Mouse (Mus musculus) neural tube, embryonic 14.5 days (tissue): ENCODE results near the gene Tgfb1i1. TPM values are rescaled to one million over a fixed set of nuclear protein-coding genes. Genes with fewer than 3 reads are reported as not detected.

Source experiments
- ATAC-seq: fragments of 200-750 bp; cut with Nextera tagmentation; 2 replicates; pipeline ENCODE4 v1.8.0; 2017; ENCODE audit warnings: low read depth, mild to moderate bottlenecking, moderate TSS enrichment, moderate library complexity
- H3K27ac ChIP-seq: fragments of 300-500 bp; sonication (generic); 2 replicates; pipeline ENCODE4 v1.5.1; 2014; ENCODE audit warnings: low read depth, mild to moderate bottlenecking, control low read depth, low read length, moderate library complexity, mixed read lengths
- H3K27me3 ChIP-seq: fragments of 300-500 bp; sonication (generic); 2 replicates; pipeline ENCODE4 v1.6.1; 2014; ENCODE audit warnings: low read length; ENCODE audit not compliant: control insufficient read depth, insufficient read depth
- H3K36me3 ChIP-seq: fragments of 300-500 bp; sonication (generic); 2 replicates; pipeline ENCODE4 v1.6.1; 2014; ENCODE audit warnings: low read length, mixed read lengths; ENCODE audit not compliant: control insufficient read depth, insufficient read depth
- H3K4me1 ChIP-seq: fragments of 300-500 bp; sonication (generic); 2 replicates; pipeline ENCODE4 v1.6.1; 2014; ENCODE audit warnings: low read length; ENCODE audit not compliant: control insufficient read depth, insufficient read depth
- H3K4me2 ChIP-seq: fragments of 300-500 bp; sonication (generic); 2 replicates; pipeline ENCODE4 v1.6.1; 2014; ENCODE audit warnings: mild to moderate bottlenecking, low read depth, low read length, control low read depth
- H3K4me3 ChIP-seq: fragments of 300-500 bp; sonication (generic); 2 replicates; pipeline ENCODE4 v1.5.1; 2014; ENCODE audit warnings: low read depth, low read length, control low read depth, mixed read lengths
- H3K9ac ChIP-seq: fragments of 300-500 bp; sonication (generic); replicated peaks from 2 replicates; pipeline ENCODE4 v1.6.1; 2014; ENCODE audit warnings: low read depth, mild to moderate bottlenecking, control low read depth, low read length, mixed read lengths
- H3K9me3 ChIP-seq: fragments of 300-500 bp; sonication (generic); 2 replicates; pipeline ENCODE4 v1.6.1; 2016; ENCODE audit warnings: low read length; ENCODE audit not compliant: control insufficient read depth
- WGBS: fragments of 180-500 bp; shearing (Covaris S2); extraction: QIAGEN DNeasy Blood & Tissue Kit; methylation state at CpG from one replicate; pipeline ENCODE4 v1.1.7; 2014; 5-methylcytosine and 5-hydroxymethylcytosine counted together
- polyA plus RNA-seq: library from polyadenylated mRNA; unstranded; fragments of >200 nt; fragmentation: Nextera tagmentation; extraction: Ambion mirVana; gene quantifications from 2 replicates; pipeline ENCODE4 v1.2.1, GENCODE M21; 2014

Tgfb1i1 gene
- polyA plus RNA-seq, 1 experiment from 2014 or later, result 15.2 TPM

GRCm38 (mm10) chr7:128220936-128221335 lies 25.7 kb upstream of the Tgfb1i1 start:
- no peaks in the 10 kb centered on the region for H3K36me3 ChIP-seq
- no peak for ATAC-seq
- no peak overlapping the region for H3K27ac ChIP-seq
- WGBS, result 90% methylated on average over 3 of the region's 3 CpGs
- H3K4me1 ChIP-seq, result no peaks in the 10 kb centered on the region
- no peak overlapping the region for H3K4me3 ChIP-seq
- H3K9ac ChIP-seq, result no peak overlapping the region
- H3K4me2 ChIP-seq, result no peak overlapping the region
- H3K27me3 ChIP-seq, result no peaks in the 10 kb centered on the region
- H3K9me3 ChIP-seq, result no peaks in the 10 kb centered on the region

GRCm38 (mm10) chr7:128231741-128232140 lies 14.9 kb upstream of the Tgfb1i1 start:
- no peaks in the 10 kb centered on the region for H3K9me3 ChIP-seq
- no peaks in the 10 kb centered on the region for H3K27me3 ChIP-seq
- no peak overlapping the region for H3K4me3 ChIP-seq
- H3K9ac ChIP-seq, result no peak overlapping the region
- no peak for ATAC-seq
- H3K4me2 ChIP-seq, result no peak overlapping the region
- H3K4me1 ChIP-seq, result peaks cover 2% of the 10 kb centered on the region; the same call in 1 of the 2 replicates
- WGBS, result 50% methylated on average over 8 of the region's 8 CpGs
- no peaks in the 10 kb centered on the region for H3K36me3 ChIP-seq
- H3K27ac ChIP-seq, result no peak overlapping the region

DNA sequence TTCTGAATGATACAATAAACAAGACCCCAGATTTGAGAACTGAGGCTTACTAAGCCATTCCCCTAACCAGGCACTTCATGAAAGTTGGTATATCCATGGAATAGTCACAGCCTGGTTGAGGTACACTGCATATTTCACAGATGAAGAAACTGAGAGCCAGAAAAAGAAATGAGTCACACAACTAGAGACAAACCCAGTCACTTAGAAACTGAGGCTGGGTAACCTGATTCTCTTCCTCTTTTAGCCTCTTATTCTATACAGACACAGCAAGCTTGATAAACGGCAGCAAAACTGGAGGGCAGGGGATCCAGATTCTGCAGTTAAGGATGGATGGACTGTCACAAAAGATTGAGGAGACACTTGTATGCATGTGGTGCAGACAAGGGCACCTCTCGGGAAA lies 11.8 kb upstream of the Tgfb1i1 start:
- Histone ChIP-seq H3K4me1 (peaks cover 9% of the 10 kb centered on the region; the same call in 1 of the 2 replicates), H3K36me3 (no peaks in the 10 kb centered on the region), H3K27ac (no peak overlapping the region), H3K9ac (no peak overlapping the region), H3K4me2 (no peak overlapping the region), H3K4me3 (no peak overlapping the region), H3K27me3 (no peaks in the 10 kb centered on the region), H3K9me3 (no peaks in the 10 kb centered on the region)
- WGBS, result 83% methylated on average over 2 of the region's 2 CpGs
- ATAC-seq, result no peak

DNA sequence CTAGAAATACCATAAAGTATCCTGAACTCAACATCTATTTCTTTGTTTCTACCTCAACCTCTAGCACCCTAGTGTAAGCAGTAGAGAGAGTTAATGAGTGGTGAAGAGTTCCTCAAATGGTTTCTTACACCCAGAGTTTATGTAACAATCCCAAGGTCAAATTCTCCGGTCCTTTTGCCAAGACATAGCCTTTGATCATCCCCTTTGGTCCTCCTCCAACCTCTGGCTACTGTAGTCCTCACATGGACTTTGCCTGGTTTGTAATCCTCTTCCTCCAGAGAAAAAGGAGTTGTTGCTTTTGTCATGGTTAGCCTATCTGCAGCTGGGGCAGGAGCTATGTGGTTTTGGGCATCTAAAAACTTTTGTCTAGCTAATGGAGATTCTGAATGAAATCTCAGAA lies 11.1 kb upstream of the Tgfb1i1 start:
- no peak overlapping the region for H3K27ac ChIP-seq
- H3K4me3 ChIP-seq, result no peak overlapping the region
- no peak overlapping the region for H3K9ac ChIP-seq
- peaks cover 9% of the 10 kb centered on the region; the same call in 1 of the 2 replicates for H3K4me1 ChIP-seq
- ATAC-seq, result no peak
- H3K9me3 ChIP-seq, result no peaks in the 10 kb centered on the region
- H3K4me2 ChIP-seq, result no peak overlapping the region
- no peaks in the 10 kb centered on the region for H3K27me3 ChIP-seq
- WGBS, result 96% methylated on average over 1 of the region's 1 CpGs
- H3K36me3 ChIP-seq, result peaks cover 4% of the 10 kb centered on the region; the same call in 1 of the 2 replicates

DNA sequence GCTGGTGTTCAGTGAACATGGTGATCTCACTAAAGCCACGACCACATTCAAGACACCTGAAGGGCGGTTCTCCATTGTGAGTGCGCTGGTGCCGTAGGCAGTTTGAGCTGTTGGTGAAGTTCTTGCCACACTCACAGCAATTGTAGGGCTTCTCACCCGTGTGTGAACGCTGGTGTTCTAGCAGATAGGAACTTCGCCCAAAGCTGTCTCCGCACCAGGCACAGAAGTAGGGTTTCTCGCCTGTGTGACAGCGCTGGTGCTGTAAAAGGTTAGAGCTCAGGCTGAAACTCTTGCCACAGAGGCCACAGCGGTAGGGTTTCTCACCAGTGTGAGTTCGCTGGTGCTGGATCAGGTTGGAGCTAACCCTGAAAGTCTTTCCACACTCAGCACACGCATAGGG lies 10.2 kb upstream of the Tgfb1i1 start:
- 96% methylated on average over 13 of the region's 13 CpGs for WGBS
- no peak for ATAC-seq
- H3K9me3 ChIP-seq, result no peaks in the 10 kb centered on the region
- H3K27me3 ChIP-seq, result no peaks in the 10 kb centered on the region
- H3K4me2 ChIP-seq, result no peak overlapping the region; the same call in 1 of the 2 replicates
- H3K4me3 ChIP-seq, result peak overlapping the region; percentile 63; the same call in 1 of the 2 replicates
- peaks cover 9% of the 10 kb centered on the region; the same call in 1 of the 2 replicates for H3K4me1 ChIP-seq
- peak overlapping the region; percentile 95; the same call in 1 of the 2 replicates for H3K27ac ChIP-seq
- peak overlapping the region; percentile 39; the same call in 1 of the 2 replicates for H3K9ac ChIP-seq
- peaks cover 4% of the 10 kb centered on the region; the same call in 1 of the 2 replicates for H3K36me3 ChIP-seq

DNA sequence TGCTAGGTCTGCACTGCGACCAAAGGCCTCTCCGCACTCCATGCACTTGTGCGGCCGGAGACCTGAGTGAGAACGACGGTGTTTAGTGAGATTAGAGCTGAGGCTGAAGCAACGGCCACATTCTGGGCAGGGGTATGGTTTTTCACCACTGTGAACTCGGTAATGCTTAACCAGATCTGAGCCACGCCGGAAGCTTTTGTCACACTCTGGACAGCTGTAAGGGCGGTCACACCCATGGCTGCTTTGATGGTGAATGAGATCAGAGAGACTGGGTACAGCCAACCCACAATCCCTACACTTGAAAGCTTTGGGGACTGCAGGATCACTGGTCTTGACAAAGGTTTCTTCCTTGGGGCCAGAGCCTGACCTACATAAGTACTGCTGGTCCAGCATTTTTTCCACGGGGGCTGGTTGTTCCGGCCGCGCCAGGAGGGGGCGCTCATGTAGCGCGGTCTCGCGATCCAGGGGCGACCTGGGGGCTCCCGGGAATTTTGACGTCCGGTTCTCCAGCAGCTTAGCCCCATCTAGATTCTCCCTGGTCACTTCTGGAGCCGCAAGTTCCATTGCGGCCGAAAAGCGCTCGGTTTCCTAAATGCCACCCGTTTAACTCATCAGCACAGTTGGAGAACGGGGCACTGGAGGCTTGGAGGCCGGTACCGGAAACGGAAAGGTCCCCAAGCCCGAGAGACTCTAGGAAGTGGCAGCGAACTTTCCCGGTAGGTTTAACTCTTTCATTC lies 9.6 kb upstream of the Tgfb1i1 start, which contains the start of gene Armc5:
TSS of gene Armc5 (plus strand) at position 487 of the 737 bp plus-strand sequence.
- no peaks in the 10 kb centered on the region for H3K9me3 ChIP-seq
- no peaks in the 10 kb centered on the region for H3K27me3 ChIP-seq
- peak within 1 kb of the TSS; percentile 87 for H3K4me2 ChIP-seq
- peak within 1 kb of the TSS; percentile 95 for H3K27ac ChIP-seq
- peaks cover 5% of the 10 kb centered on the region; the same call in 1 of the 2 replicates for H3K36me3 ChIP-seq
- peak within 1 kb of the TSS; percentile 63 for H3K4me3 ChIP-seq
- peak; percentile 29 for ATAC-seq
- 27% methylated on average over 37 of the region's 37 CpGs for WGBS
- peaks cover 9% of the 10 kb centered on the region; the same call in 1 of the 2 replicates for H3K4me1 ChIP-seq
- peak within 1 kb of the TSS; percentile 55 for H3K9ac ChIP-seq

DNA sequence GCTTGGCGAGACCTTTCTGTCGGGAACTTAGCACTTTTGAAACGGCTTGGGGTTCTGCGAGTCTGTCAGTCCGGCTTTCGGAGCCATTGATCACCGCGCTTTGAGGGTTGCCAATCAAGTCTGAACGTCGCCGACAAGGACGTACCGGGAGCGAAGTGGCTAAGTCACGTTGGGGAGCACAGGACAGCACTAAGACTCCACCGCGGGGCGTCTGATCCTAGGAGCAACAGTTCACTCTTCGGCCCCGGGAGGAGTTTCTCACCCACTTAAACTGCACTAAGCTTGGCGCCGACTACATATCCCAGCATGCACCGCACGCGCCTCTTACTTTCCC lies 9.1 kb upstream of the Tgfb1i1 start:
- Histone ChIP-seq H3K4me2 (peak overlapping the region; percentile 87), H3K9me3 (no peaks in the 10 kb centered on the region), H3K27me3 (no peaks in the 10 kb centered on the region), H3K27ac (peak overlapping the region; percentile 95), H3K36me3 (peaks cover 10% of the 10 kb centered on the region; the same call in 1 of the 2 replicates), H3K4me3 (peak overlapping the region; percentile 63), H3K9ac (peak overlapping the region; percentile 39), H3K4me1 (peaks cover 9% of the 10 kb centered on the region; the same call in 1 of the 2 replicates)
- WGBS, result under 1% methylated on average over 25 of the region's 25 CpGs
- no peak for ATAC-seq

DNA sequence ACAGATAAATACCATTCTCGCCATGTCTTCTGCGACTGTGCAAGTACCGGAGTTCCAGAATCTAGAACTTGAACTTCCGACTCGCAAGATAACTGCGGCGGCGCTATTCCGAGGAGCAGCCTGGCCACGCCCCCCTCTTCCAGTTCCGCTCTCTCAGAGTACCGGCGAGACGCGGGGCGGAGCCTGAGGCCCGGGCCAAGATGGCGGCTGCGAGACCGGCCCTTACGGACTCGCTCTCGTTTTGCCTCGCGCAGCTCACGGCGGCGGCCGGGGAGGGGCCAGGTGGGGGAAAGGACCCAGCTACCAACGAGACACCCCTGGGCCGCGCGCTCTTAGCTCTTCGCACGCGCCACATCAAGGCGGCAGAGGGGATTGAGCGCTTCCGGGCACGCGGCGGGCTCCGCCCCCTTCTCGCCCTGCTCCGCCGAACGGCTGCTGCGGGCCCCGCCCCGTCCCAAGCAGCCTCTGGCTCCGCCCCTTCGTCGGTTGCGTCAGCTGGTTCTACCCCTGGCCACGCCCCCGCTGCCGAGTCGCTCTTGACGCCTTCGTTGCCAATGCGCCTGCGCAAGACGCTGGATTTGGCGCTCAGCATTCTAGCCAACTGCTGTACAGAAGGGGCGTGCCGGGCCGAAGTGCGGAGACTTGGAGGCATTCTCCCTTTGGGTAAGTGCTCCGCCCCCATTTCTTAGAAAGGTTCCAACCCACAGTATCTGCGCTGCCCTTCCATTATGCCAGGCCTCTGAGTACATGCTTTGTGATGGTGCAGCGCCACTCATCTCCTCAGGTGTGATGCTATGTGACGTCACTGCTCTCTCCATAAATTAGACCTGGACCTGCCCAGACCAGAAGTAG lies 8.5 kb upstream of the Tgfb1i1 start, which contains the start of gene 9130023H24Rik:
TSS of gene 9130023H24Rik (minus strand) at position 105 of the 852 bp plus-strand sequence.
- whole genome bisulfite sequencing, result under 1% methylated on average over 62 of the region's 72 CpGs
- no peaks in the 10 kb centered on the region for H3K27me3 ChIP-seq
- peak within 1 kb of the TSS; percentile 95 for H3K27ac ChIP-seq
- H3K9ac ChIP-seq, result peak within 1 kb of the TSS; percentile 55
- H3K9me3 ChIP-seq, result no peaks in the 10 kb centered on the region
- H3K4me3 ChIP-seq, result peak within 1 kb of the TSS; percentile 63
- peak within 1 kb of the TSS; percentile 87 for H3K4me2 ChIP-seq
- peak; percentile 92 for ATAC-seq
- H3K36me3 ChIP-seq, result peaks cover 13% of the 10 kb centered on the region; the same call in 1 of the 2 replicates
- peaks cover 9% of the 10 kb centered on the region; the same call in 1 of the 2 replicates for H3K4me1 ChIP-seq
